Mouse (Mus musculus) erythroblast, embryonic 14.5 days (primary cell): ENCODE results near the gene Cdc42bpa.

Experiments used
- GATA1 ChIP-seq: IDR thresholded peaks from 2 replicates; pipeline ENCODE4 v1.6.1; 2012; ENCODE audit warnings: low read length, inconsistent platforms, mixed read lengths
- TAL1 ChIP-seq: IDR thresholded peaks from 3 replicates; pipeline ENCODE4 v1.6.1; 2012; ENCODE audit warnings: low read length, inconsistent platforms, mixed read lengths

DNA sequence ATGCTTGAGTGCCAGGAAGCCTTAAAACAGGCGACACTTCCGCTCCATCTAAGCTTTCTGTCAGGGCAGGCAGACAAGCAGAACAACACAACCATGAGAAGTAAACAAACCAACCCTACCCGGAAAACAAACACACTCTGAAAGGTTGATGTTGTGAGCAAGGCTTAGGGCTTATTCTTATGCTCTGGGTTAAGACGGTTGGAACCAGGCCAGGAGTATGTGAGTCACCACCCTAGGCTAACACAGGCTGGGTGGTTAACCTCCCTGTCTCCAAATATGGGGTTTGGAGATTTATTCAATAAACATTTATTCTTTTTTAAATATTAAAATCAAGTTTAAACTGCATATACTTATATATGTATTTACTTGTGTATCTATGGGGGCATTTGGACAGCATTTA lies 46.8 kb upstream of the Cdc42bpa start:
- TF ChIP-seq GATA1, result no peak
- no peak for TF ChIP-seq TAL1
